Mouse (Mus musculus): Measurements from ENCODE around the gene Car14. TPM values are rescaled to one million over a fixed set of nuclear protein-coding genes. Genes with fewer than 3 reads are reported as not detected.
A peak's percentile ranks its signal among the peaks of the same experiment; 100 is the strongest.
"Not testable (repeated sequence)": the region's sequence is repeated elsewhere in the genome, so short reads cannot be mapped to it uniquely, and the experiment has no call there.

The Car14 gene
- total RNA-seq, 2 experiments from 2014 or later, result 6.9 to 9.9 TPM

DNA sequence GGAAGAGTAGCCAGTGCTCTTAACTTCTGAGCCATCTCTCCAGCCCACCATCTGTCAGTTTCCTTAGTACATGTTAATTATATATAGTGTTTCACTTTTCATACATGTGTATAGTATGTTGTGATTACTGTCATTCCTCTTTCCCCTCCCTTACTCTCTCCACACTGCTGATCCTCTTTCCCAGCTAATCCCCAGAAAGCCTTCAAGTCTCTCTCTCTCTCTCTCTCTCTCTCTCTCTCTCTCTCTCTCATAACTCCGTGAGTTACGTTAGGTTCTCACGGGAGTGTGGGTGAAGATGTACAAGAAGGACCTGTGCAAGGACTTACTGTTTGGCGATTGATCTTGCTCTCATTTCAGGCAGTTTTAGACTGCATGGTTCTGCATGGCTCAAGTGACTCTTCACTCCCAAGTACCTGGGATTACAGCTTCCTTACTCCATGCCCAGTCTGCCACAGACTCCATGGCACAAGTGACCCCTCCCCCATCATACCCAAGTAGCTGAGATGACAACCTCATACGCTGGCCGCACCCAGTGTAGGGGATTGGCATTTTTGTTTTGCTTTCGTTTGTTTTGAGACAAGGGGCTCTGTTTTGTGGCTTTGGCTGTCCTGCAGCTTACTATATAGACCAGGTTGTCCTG, 28.7 kb upstream of the Car14 start:
- TF ChIP-seq CTCF (conservative IDR thresholded peaks at IDR 0.05), result no peak

DNA sequence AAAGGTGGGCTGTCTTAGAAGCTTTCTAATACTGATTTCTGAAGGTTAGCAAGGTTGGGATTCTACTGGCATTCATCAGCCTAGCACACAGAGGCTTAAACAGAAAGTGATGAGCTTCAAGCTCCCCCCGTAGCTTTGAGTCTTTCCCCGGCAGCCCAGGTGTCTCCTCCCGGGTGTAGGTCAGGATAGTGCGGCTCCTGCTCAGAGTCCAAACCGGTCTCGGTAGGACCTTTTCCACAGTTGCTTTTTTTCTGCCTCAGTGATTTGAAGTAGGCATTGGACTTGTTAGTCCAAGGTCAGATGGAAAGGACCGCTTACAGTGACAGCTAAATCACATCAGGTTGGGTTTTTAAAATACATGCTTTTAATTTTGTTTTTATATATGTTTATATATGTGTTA, 28.1 kb upstream of the Car14 start:
- TF ChIP-seq CTCF (conservative IDR thresholded peaks at IDR 0.05), result no peak
- H3K27ac ChIP-seq, result no peak overlapping the region
- H3K4me3 ChIP-seq, result no peak overlapping the region
- no peak for DNase-seq (ENCODE audit: low spot score in 2 of 2)

More for the DNA sequence above, 28.7 kb upstream of the Car14 start:
- no peak for DNase-seq (ENCODE audit: low spot score in 2 of 2)
- no peak overlapping the region for H3K27ac ChIP-seq
- no peak overlapping the region for H3K4me3 ChIP-seq

DNA sequence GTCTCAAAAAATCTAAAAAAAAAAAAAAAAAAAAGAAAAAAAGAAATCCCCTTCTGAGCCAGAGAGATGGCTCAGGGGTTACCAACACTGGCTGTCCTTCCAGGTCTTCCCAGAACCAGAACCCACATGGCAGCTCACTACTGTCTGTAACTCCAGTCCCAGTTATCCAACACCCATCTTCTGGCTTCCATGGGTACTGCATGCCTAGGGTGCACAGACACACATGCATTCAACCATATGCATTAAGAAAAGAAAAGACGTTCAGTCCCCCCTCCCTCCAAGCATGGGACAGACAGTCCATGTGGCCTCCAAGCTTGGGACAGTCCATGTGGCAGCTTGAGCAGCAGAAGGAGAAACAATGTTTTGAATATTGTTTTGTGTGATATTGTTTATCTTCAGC, 27.7 kb upstream of the Car14 start:
- Histone ChIP-seq H3K4me3 (no peak overlapping the region), H3K27ac (no peak overlapping the region)
- no peak for DNase-seq (ENCODE audit: low spot score in 2 of 2)
- peak; percentile 27 for TF ChIP-seq CTCF (conservative IDR thresholded peaks at IDR 0.05)

DNA sequence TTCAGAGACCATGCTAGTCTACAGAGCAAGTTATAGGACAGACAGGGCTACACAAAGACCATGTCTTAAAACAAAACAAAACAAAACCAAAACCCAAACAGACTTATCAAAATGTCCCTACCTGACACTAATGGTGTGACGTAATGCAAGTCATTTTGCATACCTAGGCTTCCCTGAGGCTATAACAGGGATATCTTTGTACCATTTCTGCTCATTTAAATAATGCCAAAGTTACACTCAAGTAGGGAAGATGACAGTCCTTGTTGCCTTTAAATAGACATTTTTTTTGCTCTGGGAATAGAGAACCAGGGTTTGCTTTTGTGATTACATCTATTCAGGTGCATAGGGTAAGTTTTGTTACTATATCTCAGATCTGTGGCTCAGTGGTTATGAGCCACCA, 27.0 kb upstream of the Car14 start:
- H3K27ac ChIP-seq, result no peak overlapping the region
- no peak for TF ChIP-seq CTCF (conservative IDR thresholded peaks at IDR 0.05)
- H3K4me3 ChIP-seq, result no peak overlapping the region
- DNase-seq (ENCODE audit: low spot score in 2 of 2), result no peak

DNA sequence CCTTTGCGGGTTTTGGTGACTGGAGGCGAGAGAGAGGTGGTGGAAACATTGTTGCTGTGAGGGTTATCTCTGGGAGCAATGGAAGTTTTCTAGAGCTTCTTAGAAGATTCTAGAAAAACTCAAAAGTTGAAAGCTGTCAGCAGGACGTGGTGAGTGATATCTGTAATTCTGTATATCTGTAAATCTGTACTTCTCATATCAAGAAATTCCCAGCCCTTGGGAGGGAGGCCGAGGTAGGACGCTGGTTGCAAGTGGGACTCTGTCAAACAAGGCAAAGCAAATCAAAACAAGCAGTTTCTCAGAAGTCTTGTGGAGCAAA, 25.9 kb upstream of the Car14 start:
- TF ChIP-seq CTCF (conservative IDR thresholded peaks at IDR 0.05), result no peak
- DNase-seq (ENCODE audit: low spot score in 2 of 2), result no peak
- Histone ChIP-seq H3K27ac (peak overlapping the region; percentile 85; the same call in 1 of the 2 replicates), H3K4me3 (peak overlapping the region; percentile 82)

DNA sequence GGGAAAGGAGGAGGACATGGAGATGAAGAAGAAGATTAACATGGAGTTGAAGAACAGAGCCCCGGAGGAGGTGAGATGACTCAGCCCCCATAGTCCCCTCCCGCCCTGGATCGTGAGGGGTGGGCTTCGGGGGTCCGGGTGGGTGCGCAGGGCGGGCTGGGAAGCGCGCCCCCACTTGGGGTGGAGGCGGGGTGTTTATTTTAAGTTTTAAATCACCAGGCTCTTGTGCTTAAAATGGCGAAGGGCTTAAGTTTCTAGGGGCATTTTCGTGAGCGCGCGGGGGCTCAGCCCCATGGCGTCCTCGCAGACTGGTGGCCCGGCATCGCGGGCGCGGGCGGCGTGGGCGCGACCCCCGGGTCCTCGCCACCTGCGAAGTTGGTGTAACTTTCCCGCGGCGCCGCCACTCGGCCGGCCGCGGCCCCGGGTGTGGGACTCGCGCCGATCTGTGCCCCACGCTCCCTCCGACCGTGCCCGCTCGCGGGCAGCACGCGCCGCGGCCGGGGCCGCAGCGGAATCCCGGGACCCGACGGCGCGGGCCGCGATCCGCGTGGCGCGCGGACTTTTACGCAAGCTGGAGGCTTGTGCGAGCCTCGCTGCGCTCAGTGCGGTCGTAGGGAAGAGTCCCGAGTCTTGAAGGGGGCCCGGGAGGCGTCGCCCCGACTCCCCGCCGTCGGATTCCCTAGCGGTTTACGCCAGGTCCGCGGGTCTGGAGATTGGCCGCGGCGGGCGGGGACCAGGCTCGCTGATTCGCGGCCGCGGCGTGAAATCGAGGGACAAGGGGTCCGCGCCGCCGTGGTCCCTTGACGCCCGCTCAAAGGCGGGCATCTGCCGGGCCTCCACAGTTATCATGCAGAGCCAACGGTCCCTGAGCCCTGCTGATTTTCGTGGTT, 25.3 kb upstream of the Car14 start:
- H3K4me3 ChIP-seq, result peak overlapping the region; percentile 82
- peak; percentile 18; the same call in 1 of the 2 replicates for TF ChIP-seq CTCF (conservative IDR thresholded peaks at IDR 0.05)
- peak overlapping the region; percentile 85 for H3K27ac ChIP-seq
- peak in 1 of 2 experiments; percentile 32 for DNase-seq (ENCODE audit: low spot score in 2 of 2)

DNA sequence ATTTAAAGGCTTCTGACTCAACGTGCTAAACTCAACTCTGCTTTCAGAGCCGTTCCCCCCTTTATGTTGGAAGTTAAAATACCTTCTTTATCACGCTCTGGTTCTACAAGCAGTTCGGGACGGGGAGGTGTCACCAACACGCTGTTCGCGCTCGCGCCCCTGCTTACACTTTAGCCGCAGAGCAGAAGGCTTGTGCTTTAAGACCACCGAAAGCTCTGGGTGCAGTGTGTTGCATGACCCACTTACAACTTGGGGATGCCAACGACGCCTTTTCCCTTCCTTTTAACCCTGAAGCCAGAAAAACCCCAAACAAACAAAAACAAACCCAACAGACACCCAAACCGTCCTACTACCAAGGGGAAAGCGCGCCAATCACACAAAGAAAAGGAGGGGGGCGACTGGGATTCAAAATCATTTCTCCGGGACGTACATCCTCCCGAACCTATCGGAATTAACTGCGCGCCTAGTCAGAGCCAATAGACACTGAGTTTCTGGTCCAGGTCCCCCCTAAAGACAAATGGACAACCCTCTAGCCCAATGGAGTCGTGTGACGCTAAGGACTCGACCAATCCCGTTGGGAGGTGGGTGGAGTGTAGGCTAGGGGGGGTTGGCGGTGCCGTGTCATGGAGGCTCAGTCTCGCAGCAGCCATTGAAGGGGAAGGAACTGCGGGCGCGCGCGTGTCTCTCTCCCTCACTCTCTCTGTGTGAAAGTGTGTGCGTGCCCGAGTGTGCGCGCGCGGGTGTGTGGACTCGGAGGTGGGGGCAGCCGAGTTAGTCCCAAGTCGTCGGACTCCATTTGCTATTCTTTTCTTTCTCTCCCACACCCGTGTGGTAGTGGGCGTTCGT, 24.4 kb upstream of the Car14 start, which contains the start of gene Anp32e:
TSS of gene Anp32e (plus strand) at position 589 of the 846 bp plus-strand sequence.
- no peak for TF ChIP-seq CTCF (conservative IDR thresholded peaks at IDR 0.05)
- peak within 1 kb of the TSS; percentile 82 for H3K4me3 ChIP-seq
- peak within 1 kb of the TSS; percentile 85 for H3K27ac ChIP-seq
- peak; percentile 96 to 98 for DNase-seq (ENCODE audit: low spot score in 2 of 2)

DNA sequence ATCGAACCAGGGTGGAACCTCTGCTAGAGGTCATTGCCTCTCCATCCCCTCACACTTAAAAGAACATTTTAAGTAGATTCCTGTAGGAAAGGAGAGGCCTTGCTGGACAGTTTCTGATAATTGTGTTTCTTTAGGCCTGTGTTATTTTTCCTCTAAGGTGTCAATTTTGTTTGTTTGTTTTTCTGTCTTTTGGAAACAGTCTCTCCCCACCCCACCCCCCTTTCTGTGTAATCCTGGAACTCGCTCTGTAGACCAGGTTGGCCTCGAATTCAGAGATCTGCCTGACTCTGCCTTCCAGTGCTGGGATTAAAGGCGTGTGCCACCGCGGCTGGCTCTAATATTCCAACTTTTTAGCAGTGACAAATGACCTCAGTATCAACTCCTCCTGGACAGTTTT, 23.8 kb upstream of the Car14 start:
- DNase-seq (ENCODE audit: low spot score in 2 of 2), result no peak
- Histone ChIP-seq H3K4me3 (peak overlapping the region; percentile 58; the same call in 1 of the 2 replicates), H3K27ac (no peak overlapping the region)
- TF ChIP-seq CTCF (conservative IDR thresholded peaks at IDR 0.05), result no peak

DNA sequence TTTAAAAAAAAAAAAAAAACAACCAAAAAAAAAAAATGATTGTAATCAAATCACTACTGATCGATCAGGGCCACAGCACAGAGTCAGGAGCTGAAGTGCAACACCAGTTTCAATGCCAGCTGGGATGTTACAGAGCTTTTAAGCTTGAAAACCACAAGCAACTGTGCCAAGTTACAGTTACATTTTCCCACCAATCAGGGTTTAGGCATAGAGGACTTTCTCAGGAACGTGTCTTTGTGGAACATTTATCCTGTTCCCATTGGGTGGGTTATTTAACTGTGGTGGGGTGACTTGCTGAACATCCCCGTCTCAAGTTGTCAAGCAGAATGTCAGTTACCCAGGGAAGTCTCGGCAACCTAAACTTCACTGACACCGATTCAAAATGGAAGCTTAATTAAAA, 20.6 kb upstream of the Car14 start:
- no peak for DNase-seq (ENCODE audit: low spot score in 2 of 2)
- no peak overlapping the region for H3K4me3 ChIP-seq
- TF ChIP-seq CTCF (conservative IDR thresholded peaks at IDR 0.05), result no peak
- no peak overlapping the region for H3K27ac ChIP-seq

DNA sequence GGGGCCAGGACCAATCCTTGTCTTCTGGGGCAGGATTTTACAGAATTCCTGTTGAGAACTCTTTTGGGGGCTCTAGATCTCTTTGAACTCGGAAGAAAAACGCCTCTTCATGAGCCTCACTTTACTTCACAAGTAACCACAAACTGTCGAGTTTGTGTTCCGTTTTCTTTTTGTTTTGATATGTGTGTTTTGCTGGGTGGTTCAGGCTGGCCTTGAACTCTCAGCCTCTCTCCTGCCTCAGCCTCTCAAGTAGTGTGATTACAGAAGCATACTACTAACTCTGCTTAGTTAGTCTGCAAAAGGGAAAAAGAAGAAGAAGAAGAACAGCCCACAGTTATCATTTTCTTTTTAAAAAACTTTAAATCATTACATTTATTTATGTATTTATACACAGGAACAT, 19.7 kb upstream of the Car14 start:
- Histone ChIP-seq H3K27ac (no peak overlapping the region), H3K4me3 (no peak overlapping the region)
- TF ChIP-seq CTCF (conservative IDR thresholded peaks at IDR 0.05), result no peak
- DNase-seq (ENCODE audit: low spot score in 2 of 2), result no peak

DNA sequence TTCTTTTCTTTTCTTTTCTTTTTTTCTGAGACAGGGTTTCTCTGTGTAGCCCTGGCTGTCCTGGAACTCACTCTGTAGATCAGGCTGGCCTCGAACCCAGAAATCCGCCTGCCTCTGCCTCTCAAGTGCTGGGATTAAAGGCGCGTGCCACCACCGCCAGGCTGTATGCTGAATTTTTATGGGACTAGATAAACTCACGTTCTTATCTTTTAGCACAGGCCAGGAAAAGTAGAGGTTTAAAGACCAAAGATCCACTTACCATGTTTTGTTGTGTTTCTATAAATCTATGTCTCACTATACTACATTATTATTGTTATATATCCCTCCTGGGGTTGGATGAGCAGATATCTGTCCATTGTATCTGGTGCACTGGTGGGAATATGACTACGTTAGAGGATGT, 18.9 kb upstream of the Car14 start:
- DNase-seq (ENCODE audit: low spot score in 2 of 2); H3K4me3 ChIP-seq; H3K27ac ChIP-seq: not testable (repeated sequence)

DNA sequence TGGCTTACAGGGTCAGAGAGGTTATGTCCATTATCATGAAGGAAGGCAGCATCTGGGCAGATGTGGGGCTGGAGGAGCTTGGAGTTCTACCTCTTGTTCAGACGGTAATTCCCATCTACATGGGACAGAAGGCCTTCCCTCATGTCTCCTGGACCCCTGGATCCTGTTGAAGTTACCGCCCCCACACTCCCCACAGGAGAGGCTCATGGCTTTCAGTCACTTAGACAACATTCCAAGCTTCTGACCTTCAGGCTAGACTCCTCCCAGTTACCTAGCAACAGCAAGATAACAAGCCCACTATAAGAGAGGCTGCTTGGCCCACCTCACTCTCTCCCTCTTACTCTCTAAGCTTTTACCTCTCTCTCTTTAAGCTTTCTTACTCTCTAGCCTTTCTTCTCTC, 16.0 kb upstream of the Car14 start:
- not testable (repeated sequence) for H3K4me3 ChIP-seq; H3K27ac ChIP-seq; DNase-seq (ENCODE audit: low spot score in 2 of 2)

DNA sequence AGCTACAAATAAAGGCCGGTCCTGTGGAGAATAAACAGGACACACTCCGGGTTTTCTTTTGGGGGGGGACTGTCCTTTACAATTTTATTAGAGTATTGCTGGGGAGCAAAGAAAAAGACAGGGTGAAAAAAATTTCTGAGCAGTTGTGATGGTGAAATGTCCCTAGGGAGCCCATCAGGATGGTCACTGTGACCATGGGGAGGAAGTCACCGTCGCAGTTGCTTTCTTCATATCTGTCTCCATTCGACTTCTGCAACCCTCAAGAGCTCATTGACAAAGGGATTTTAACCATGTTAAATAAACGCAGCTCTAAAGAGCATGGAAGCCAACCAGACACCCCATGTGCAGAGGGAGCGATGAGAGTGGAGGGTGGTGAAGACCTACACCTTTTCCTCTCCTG, 12.3 kb upstream of the Car14 start:
- Histone ChIP-seq H3K4me3 (no peak overlapping the region), H3K27ac (no peak overlapping the region)
- TF ChIP-seq CTCF (conservative IDR thresholded peaks at IDR 0.05), result no peak
- no peak for DNase-seq (ENCODE audit: low spot score in 2 of 2)

All from layer of hippocampus, adult 2 months (tissue).